Mouse (Mus musculus): ENCODE data around the gene Cfap97.

DNA sequence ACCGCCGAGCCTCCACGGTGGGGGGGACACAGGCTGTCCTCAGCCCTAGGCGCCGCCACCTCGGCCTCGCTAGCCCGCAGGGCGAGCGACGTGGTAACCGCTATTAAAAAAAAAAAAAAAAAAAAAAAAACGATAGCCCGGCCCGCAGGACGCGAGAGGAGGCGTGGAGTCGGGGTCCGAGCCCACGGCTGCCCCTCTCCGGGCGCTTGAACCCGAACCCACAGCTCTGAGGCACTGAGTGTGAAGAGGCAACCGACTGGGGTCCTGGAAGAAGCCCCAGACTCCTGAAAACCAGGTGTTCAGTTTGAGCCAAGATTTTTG is 12.3 kb downstream of the Cfap97 start:
- no peak for TF ChIP-seq CTCF (IDR thresholded peaks at IDR 0.05; ENCODE audit: insufficient read depth, low read length)
- no peak for TF ChIP-seq POLR2A (IDR thresholded peaks at IDR 0.05; ENCODE audit: borderline replicate concordance, extremely low read depth, low read depth, low read length)

Data from lung, adult 2 months (tissue).